Comparison of ENCODE assay signal across 1 mouse cellular context in the genomic region with DNA sequence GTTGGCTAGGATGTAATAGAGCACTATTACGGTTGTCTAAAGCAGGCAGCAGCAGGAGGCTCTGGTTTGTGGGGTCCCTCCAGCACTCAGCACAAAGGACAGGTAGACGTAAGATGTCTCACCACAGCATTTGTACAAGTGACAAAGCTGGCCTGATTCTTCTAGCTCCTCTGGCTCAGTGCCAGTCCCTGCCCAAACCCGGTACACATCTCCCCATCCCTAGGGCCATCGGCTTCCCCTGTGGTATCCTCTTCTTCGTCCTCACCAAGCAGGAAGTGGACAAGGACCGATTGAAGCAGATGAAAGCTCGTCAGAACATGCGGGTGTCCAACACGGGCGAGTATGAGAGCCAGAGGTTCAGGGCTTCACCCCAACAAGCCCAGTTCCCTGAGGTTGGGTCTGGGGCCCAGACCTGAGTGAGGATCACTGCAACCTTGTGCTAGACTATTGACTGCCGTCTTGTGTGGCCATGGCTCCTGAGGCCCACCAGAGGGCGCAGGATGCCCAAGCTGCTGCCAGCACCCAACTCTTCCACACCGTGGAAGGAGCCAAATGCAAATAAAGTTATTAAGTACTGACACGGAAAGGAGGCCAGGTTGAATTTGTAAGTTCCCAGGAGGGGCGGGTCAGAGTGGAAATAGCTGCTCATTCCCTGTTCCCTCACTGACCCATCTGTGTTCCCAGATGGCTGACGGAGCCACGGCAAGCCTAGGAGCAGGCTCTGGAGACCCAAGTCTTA.
TF ChIP-seq lines count a peak whose summit lies in the region.

No protein-coding gene starts in this region.

TF ChIP-seq in CH12.LX, 34 proteins besides CTCF, POLR2A, EP300 and RAD21:
- TF ChIP-seq ELF1 (IDR thresholded peaks at IDR 0.05; ENCODE audit: low read depth, low read length), result 0 out of 2 replicates have a peak, but pooled peaks have one; percentile 12
- TF ChIP-seq SMC3 (IDR thresholded peaks at IDR 0.05; ENCODE audit: low read depth, low read length), result peak; percentile 17; the same call in 1 of the 2 replicates
